16 mouse cellular contexts compared by ENCODE assay signal in genomic region chr7:16319216-16319615, GRCm38 (mm10).
"Had no signal": no experiment of that assay in that cellular context is flagged by ENCODE, and none has a peak within 500 bp of the region (broad histone marks: within the 10 kb centered on the region; RNA-seq: fewer than 3 reads in every experiment).

No protein-coding gene starts in this region.

- DNase-seq: retina, postnatal 1 day; right cerebral cortex, adult 18-20 months; right cerebral cortex, postnatal 14 days; right cerebral cortex, postnatal 25 days; right cerebral cortex, postnatal 4 days; spleen, adult 18-20 months; thymus, adult 18-20 months; thymus, adult 2 months; thymus, postnatal 14 days; thymus, postnatal 25 days; thymus, postnatal 36 days; thymus, postnatal 4 days had no signal

- H3K4me3 ChIP-seq: neural tube, embryonic 13.5 days; neural tube, embryonic 15.5 days; stomach, embryonic 15.5 days had no signal

- H3K4me2 ChIP-seq: neural tube, embryonic 13.5 days; neural tube, embryonic 15.5 days; stomach, embryonic 15.5 days had no signal

- H3K27me3 ChIP-seq: neural tube, embryonic 13.5 days; neural tube, embryonic 15.5 days; stomach, embryonic 15.5 days had no signal

- H3K36me3 ChIP-seq: stomach, embryonic 15.5 days had no signal

- H3K9ac ChIP-seq: neural tube, embryonic 13.5 days; neural tube, embryonic 15.5 days; stomach, embryonic 15.5 days had no signal

- H3K27ac ChIP-seq: neural tube, embryonic 13.5 days; neural tube, embryonic 15.5 days; stomach, embryonic 15.5 days; stomach, postnatal 0 days had no signal

- H3K9me3 ChIP-seq: neural tube, embryonic 13.5 days; neural tube, embryonic 15.5 days; stomach, embryonic 15.5 days had no signal
